Mouse (Mus musculus): Measurements from ENCODE around the gene Ptprg.

DNA sequence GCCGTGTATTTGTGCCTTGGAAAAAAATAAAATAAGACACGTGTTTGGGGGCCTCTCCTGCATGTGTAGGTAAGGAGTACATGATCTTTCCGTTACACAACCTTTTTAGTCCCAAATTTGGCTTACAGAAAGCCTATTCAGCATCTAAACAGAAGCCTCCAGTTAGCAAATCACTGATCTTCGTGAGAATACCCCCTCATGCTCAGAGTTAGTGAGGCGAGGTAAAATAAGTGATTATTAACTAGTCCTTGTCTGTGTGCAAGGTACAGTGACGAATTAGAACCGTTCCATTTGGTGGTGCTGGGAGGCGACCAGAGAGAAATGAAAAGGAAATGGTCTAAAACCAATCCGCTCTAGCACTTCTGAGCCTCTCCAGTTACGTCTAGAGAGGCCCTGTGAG is 648.9 kb downstream of the Ptprg start:
- TF ChIP-seq EP300 (IDR thresholded peaks at IDR 0.05; ENCODE audit: low read depth) = no peak
- no peak for TF ChIP-seq CTCF (IDR thresholded peaks at IDR 0.05; ENCODE audit: low read depth)
